Mouse (Mus musculus) ES-Bruce4 (cell line): ENCODE data around the gene Hbp1. TPM values are rescaled to one million over a fixed set of nuclear protein-coding genes. Genes with fewer than 3 reads are reported as not detected.

Source experiments
- H3K27ac ChIP-seq: 2 replicates; pipeline ENCODE4 v1.5.1; 2012; ENCODE audit warnings: low read length, inconsistent platforms; ENCODE audit not compliant: insufficient read depth
- H3K27me3 ChIP-seq: 2 replicates; pipeline ENCODE4 v1.6.1; 2012; ENCODE audit warnings: mild to moderate bottlenecking, low read length, inconsistent platforms; ENCODE audit not compliant: control insufficient read depth, poor library complexity, insufficient read depth, severe bottlenecking
- H3K36me3 ChIP-seq: 2 replicates; pipeline ENCODE4 v1.6.1; 2012; ENCODE audit warnings: inconsistent platforms, mild to moderate bottlenecking, low read length, moderate library complexity; ENCODE audit not compliant: control insufficient read depth, poor library complexity, insufficient read depth, severe bottlenecking
- H3K4me1 ChIP-seq: one replicate; pipeline ENCODE4 v1.8.1; 2011; ENCODE audit warnings: low read length; ENCODE audit not compliant: control insufficient read depth, insufficient read depth
- H3K4me3 ChIP-seq: 2 replicates; pipeline ENCODE4 v1.5.1; 2011; ENCODE audit warnings: low read depth, mild to moderate bottlenecking, low read length
- H3K9ac ChIP-seq: 2 replicates; pipeline ENCODE4 v1.6.1; 2012; ENCODE audit warnings: low read depth, mild to moderate bottlenecking, inconsistent platforms; ENCODE audit not compliant: poor library complexity, severe bottlenecking
- H3K9me3 ChIP-seq: replicated peaks from 2 replicates; pipeline ENCODE4 v1.6.1; 2012; ENCODE audit warnings: mild to moderate bottlenecking, low read length, inconsistent platforms; ENCODE audit not compliant: control insufficient read depth, poor library complexity, insufficient read depth, severe bottlenecking
- CTCF ChIP-seq: IDR thresholded peaks from one replicate; pipeline ENCODE4 v1.8.1; 2011; ENCODE audit warnings: low read depth, low read length
- EP300 ChIP-seq: IDR thresholded peaks from 2 replicates; pipeline ENCODE4 v1.6.1; 2011; ENCODE audit warnings: low read depth, low read length; ENCODE audit not compliant: insufficient read depth
- POLR2A ChIP-seq: IDR thresholded peaks from one replicate; pipeline ENCODE4 v1.8.1; 2011; ENCODE audit warnings: low read length; ENCODE audit not compliant: insufficient read depth
- polyA plus RNA-seq: library from polyadenylated mRNA; stranded (reverse); fragments of >200 nt; gene quantifications from 2 replicates; pipeline ENCODE4 v1.2.4, GENCODE M21; 2011; ENCODE audit warnings: low read depth; ENCODE audit not compliant: missing spikeins, insufficient read depth, insufficient read length

Gene Hbp1
- polyA plus RNA-seq, 1 experiment: 96.5 TPM

GRCm38 (mm10) chr12:31937613-31938012, 12.7 kb downstream of the Hbp1 start:
- no peak overlapping the region for H3K4me3 ChIP-seq
- no peak for TF ChIP-seq EP300
- peaks cover 45% of the 10 kb centered on the region for H3K36me3 ChIP-seq
- H3K27me3 ChIP-seq: no peaks in the 10 kb centered on the region
- H3K9me3 ChIP-seq: no peaks in the 10 kb centered on the region
- no peaks in the 10 kb centered on the region for H3K4me1 ChIP-seq
- H3K9ac ChIP-seq: no peak overlapping the region
- H3K27ac ChIP-seq: no peak overlapping the region

DNA sequence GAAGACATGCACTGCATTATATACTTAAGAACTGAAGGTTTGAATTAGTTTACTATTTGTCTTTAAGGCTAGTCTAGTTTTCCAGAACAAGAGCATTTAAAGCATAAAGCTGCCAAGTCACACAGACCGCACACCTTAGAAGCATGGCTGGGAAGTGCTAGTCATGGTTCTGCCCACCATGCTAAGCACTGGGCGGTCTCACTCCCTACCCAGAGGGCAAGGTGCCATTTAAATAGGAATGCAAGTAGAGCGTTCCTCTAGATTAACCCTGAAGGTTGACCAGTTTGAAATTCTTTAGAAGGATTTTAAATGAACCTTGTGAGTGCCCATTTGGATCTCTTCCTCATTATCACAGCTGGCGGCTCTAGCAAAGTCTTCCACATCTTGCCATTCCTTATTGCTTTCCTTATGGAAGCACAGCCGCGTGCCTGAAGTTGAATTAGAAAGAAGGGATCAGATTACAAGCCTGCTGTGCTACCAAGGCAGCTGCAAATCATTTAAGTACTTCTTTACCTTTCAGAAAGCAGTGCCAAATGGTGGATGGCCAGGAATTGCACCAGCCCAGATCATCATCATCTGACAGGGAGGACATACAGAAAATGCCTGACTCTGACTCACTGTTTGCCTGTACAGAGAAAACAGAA, 13.6 kb downstream of the Hbp1 start:
- no peak overlapping the region for H3K9ac ChIP-seq
- H3K27me3 ChIP-seq: no peaks in the 10 kb centered on the region
- no peaks in the 10 kb centered on the region for H3K4me1 ChIP-seq
- H3K4me3 ChIP-seq: no peak overlapping the region
- peaks cover 48% of the 10 kb centered on the region for H3K36me3 ChIP-seq
- TF ChIP-seq CTCF (no peak), EP300 (0 out of 2 replicates have a peak, but pooled peaks have one; percentile 52), POLR2A (no peak)
- no peaks in the 10 kb centered on the region for H3K9me3 ChIP-seq
- H3K27ac ChIP-seq: no peak overlapping the region

- Histone ChIP-seq H3K36me3 (peaks cover 48% of the 10 kb centered on the region), H3K4me3 (no peak overlapping the region), H3K27ac (no peak overlapping the region), H3K4me1 (no peaks in the 10 kb centered on the region), H3K9ac (no peak overlapping the region), H3K9me3 (no peaks in the 10 kb centered on the region), H3K27me3 (no peaks in the 10 kb centered on the region)
- TF ChIP-seq POLR2A: no peak
- no peak for TF ChIP-seq EP300
- TF ChIP-seq CTCF: no peak
Measured at GRCm38 (mm10) chr12:31931818-31932217, 18.5 kb downstream of the Hbp1 start.

DNA sequence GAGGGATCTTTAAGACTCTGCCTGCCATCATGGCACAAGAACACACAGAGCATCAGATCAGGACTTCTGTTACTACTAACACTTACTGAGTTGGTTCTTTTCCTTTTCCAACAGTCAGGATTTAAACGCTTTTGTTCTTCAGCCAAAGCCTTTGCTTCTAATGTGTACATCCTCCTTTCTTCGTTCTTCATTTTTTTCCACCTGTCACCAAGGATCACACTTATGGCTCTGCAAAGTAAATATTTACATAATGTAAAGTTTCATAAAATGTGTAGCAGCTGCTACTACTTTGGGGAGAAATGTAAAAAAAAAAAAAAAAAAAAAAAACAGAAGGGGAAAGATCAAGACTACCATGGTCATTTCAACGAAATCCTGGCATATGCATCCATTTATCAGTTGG, 21.8 kb downstream of the Hbp1 start:
- no peaks in the 10 kb centered on the region for H3K4me1 ChIP-seq
- H3K27me3 ChIP-seq: no peaks in the 10 kb centered on the region
- no peak for TF ChIP-seq POLR2A
- no peak for TF ChIP-seq EP300
- no peak for TF ChIP-seq CTCF
- H3K9ac ChIP-seq: no peak overlapping the region
- no peak overlapping the region for H3K27ac ChIP-seq
- H3K36me3 ChIP-seq: peaks cover 34% of the 10 kb centered on the region
- H3K9me3 ChIP-seq: no peaks in the 10 kb centered on the region
- H3K4me3 ChIP-seq: no peak overlapping the region

DNA sequence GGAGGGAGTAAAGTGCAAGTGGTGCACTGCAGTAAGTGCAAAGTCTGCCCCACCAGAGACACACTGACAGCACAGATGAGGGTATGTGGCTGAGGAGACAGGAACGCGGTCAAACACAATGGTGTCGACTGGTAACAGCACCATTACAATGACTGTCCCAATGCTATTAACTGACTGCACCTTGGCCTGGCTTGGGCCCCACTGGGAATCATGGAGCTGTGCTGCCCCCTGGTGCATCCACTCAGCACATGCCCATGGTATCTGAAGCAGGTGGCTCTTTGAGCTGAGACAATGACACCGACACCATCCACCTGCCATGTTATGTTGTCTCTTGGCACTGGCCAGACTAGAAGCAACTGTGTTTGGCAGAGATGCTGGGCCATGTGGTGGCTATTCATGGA, 23.7 kb downstream of the Hbp1 start:
- Histone ChIP-seq H3K36me3 (peaks cover 29% of the 10 kb centered on the region), H3K4me1 (no peaks in the 10 kb centered on the region), H3K9me3 (no peaks in the 10 kb centered on the region), H3K27me3 (no peaks in the 10 kb centered on the region), H3K9ac (no peak overlapping the region), H3K27ac (no peak overlapping the region), H3K4me3 (no peak overlapping the region)
- TF ChIP-seq CTCF (peak; percentile 84), POLR2A (no peak), EP300 (no peak)

- no peak for TF ChIP-seq POLR2A
- TF ChIP-seq CTCF: no peak
- TF ChIP-seq EP300: no peak
- no peaks in the 10 kb centered on the region for H3K4me1 ChIP-seq
- no peak overlapping the region for H3K4me3 ChIP-seq
- no peak overlapping the region for H3K9ac ChIP-seq
- no peaks in the 10 kb centered on the region for H3K27me3 ChIP-seq
- H3K9me3 ChIP-seq: no peaks in the 10 kb centered on the region
- no peak overlapping the region for H3K27ac ChIP-seq
- H3K36me3 ChIP-seq: peaks cover 17% of the 10 kb centered on the region
Measured at GRCm38 (mm10) chr12:31925343-31925742, 25.0 kb downstream of the Hbp1 start.
